Mouse (Mus musculus): ENCODE results near the gene Oxld1. TPM values are rescaled to one million over a fixed set of nuclear protein-coding genes. Genes with fewer than 3 reads are reported as not detected.
"Not testable (repeated sequence)": the region's sequence is repeated elsewhere in the genome, so short reads cannot be mapped to it uniquely, and the experiment has no call there.

The Oxld1 gene
- polyA plus RNA-seq, 1 experiment from 2014 or later: 12.0 TPM

- 95% methylated on average over 7 of the region's 10 CpGs for WGBS
- not testable (repeated sequence) for H3K27me3 ChIP-seq
Observed at GRCm38 (mm10) chr11:120413621-120414020, 44.2 kb downstream of the Oxld1 start.

More at GRCm38 (mm10) chr11:120413621-120414020, 44.2 kb downstream of the Oxld1 start:
- not testable (repeated sequence) for ATAC-seq (replicated peaks); H3K9ac ChIP-seq (replicated peaks); H3K9me3 ChIP-seq; H3K4me3 ChIP-seq; H3K4me2 ChIP-seq (replicated peaks); H3K4me1 ChIP-seq; H3K27ac ChIP-seq (replicated peaks)
- peaks cover 88% of the 10 kb centered on the region for H3K36me3 ChIP-seq

Other genes with a start within 250 kb of the Oxld1 start
- 15.4 and 16.1 TPM in 2 replicates for gene Bahcc1, start 225.1 kb downstream of the Oxld1 start, polyA plus RNA-seq (2015; fragmentation: Nextera tagmentation; extraction: Ambion mirVana)
- 3,835 and 3,917 TPM in 2 replicates for gene Actg1, start 109.5 kb downstream of the Oxld1 start, polyA plus RNA-seq (2015; fragmentation: Nextera tagmentation; extraction: Ambion mirVana)
- gene Fscn2, start 96.5 kb downstream of the Oxld1 start, polyA plus RNA-seq (2015; fragmentation: Nextera tagmentation; extraction: Ambion mirVana): 0.97 and 1.3 TPM in 2 replicates
- gene Faap100, start 79.3 kb downstream of the Oxld1 start, polyA plus RNA-seq (2015; fragmentation: Nextera tagmentation; extraction: Ambion mirVana): 72.1 and 74.1 TPM in 2 replicates
- gene Nploc4, start 20.4 kb downstream of the Oxld1 start, polyA plus RNA-seq (2015; fragmentation: Nextera tagmentation; extraction: Ambion mirVana): 34.8 and 35.2 TPM in 2 replicates
- gene Tspan10, start 15.4 kb downstream of the Oxld1 start, polyA plus RNA-seq (2015; fragmentation: Nextera tagmentation; extraction: Ambion mirVana): not detected in 2 replicates
- 0.18 TPM in 1 of 2 replicates, not detected in the other for gene Pde6g, start 4.6 kb downstream of the Oxld1 start, polyA plus RNA-seq (2015; fragmentation: Nextera tagmentation; extraction: Ambion mirVana)
- gene Ccdc137, start within 50 bp of the Oxld1 start, polyA plus RNA-seq (2015; fragmentation: Nextera tagmentation; extraction: Ambion mirVana): 25.2 and 29.9 TPM in 2 replicates
- 49.1 and 50.8 TPM in 2 replicates for gene Arl16, start 9.5 kb upstream of the Oxld1 start, polyA plus RNA-seq (2015; fragmentation: Nextera tagmentation; extraction: Ambion mirVana)
- gene Mrpl12, start 26.5 kb upstream of the Oxld1 start, polyA plus RNA-seq (2015; fragmentation: Nextera tagmentation; extraction: Ambion mirVana): 111 and 113 TPM in 2 replicates
- 27.0 and 32.9 TPM in 2 replicates for gene Slc25a10, start 33.8 kb upstream of the Oxld1 start, polyA plus RNA-seq (2015; fragmentation: Nextera tagmentation; extraction: Ambion mirVana)
- gene Gcgr, start 72.6 kb upstream of the Oxld1 start, polyA plus RNA-seq (2015; fragmentation: Nextera tagmentation; extraction: Ambion mirVana): 0.09 TPM in 2 replicates
- gene Mcrip1, start 91.7 kb upstream of the Oxld1 start, polyA plus RNA-seq (2015; fragmentation: Nextera tagmentation; extraction: Ambion mirVana): 242 and 245 TPM in 2 replicates
- 0.23 TPM in 1 of 2 replicates, not detected in the other for gene Ppp1r27, start 93.1 kb upstream of the Oxld1 start, polyA plus RNA-seq (2015; fragmentation: Nextera tagmentation; extraction: Ambion mirVana)
- gene P4hb, start 115.2 kb upstream of the Oxld1 start, polyA plus RNA-seq (2015; fragmentation: Nextera tagmentation; extraction: Ambion mirVana): 234 and 239 TPM in 2 replicates
- gene Arhgdia, start 123.6 kb upstream of the Oxld1 start, polyA plus RNA-seq (2015; fragmentation: Nextera tagmentation; extraction: Ambion mirVana): 464 TPM in 2 replicates
- 372 and 388 TPM in 2 replicates for gene Alyref, start 140.3 kb upstream of the Oxld1 start, polyA plus RNA-seq (2015; fragmentation: Nextera tagmentation; extraction: Ambion mirVana)
- 199 and 205 TPM in 2 replicates for gene Anapc11, start 140.4 kb upstream of the Oxld1 start, polyA plus RNA-seq (2015; fragmentation: Nextera tagmentation; extraction: Ambion mirVana)
- 0.51 and 0.65 TPM in 2 replicates for gene Npb, start 150.4 kb upstream of the Oxld1 start, polyA plus RNA-seq (2015; fragmentation: Nextera tagmentation; extraction: Ambion mirVana)
- 167 and 174 TPM in 2 replicates for gene Pcyt2, start 159.9 kb upstream of the Oxld1 start, polyA plus RNA-seq (2015; fragmentation: Nextera tagmentation; extraction: Ambion mirVana)
- gene Sirt7, start 167.2 kb upstream of the Oxld1 start, polyA plus RNA-seq (2015; fragmentation: Nextera tagmentation; extraction: Ambion mirVana): 51.4 and 53.1 TPM in 2 replicates
- gene Mafg, start 175.5 kb upstream of the Oxld1 start, polyA plus RNA-seq (2015; fragmentation: Nextera tagmentation; extraction: Ambion mirVana): 42.1 and 44.1 TPM in 2 replicates
- 30.9 and 35.3 TPM in 2 replicates for gene Pycr1, start 185.7 kb upstream of the Oxld1 start, polyA plus RNA-seq (2015; fragmentation: Nextera tagmentation; extraction: Ambion mirVana)
- gene Myadml2, start 190.1 kb upstream of the Oxld1 start, polyA plus RNA-seq (2015; fragmentation: Nextera tagmentation; extraction: Ambion mirVana): 0.47 TPM in 1 of 2 replicates, not detected in the other
- gene Notum, start 203.1 kb upstream of the Oxld1 start, polyA plus RNA-seq (2015; fragmentation: Nextera tagmentation; extraction: Ambion mirVana): 0.46 and 1.1 TPM in 2 replicates
- gene Aspscr1, start 214.9 kb upstream of the Oxld1 start, polyA plus RNA-seq (2015; fragmentation: Nextera tagmentation; extraction: Ambion mirVana): 144 and 154 TPM in 2 replicates

Measured in forebrain, embryonic 15.5 days (tissue).